Mouse (Mus musculus): ENCODE results near the gene Rab11fip3. TPM values are rescaled to one million over a fixed set of nuclear protein-coding genes. Genes with fewer than 3 reads are reported as not detected.
A peak's percentile ranks its signal among the peaks of the same experiment; 100 is the strongest.

Rab11fip3 gene
- polyA plus RNA-seq, 1 experiment from 2014 or later = 30.2 TPM

DNA sequence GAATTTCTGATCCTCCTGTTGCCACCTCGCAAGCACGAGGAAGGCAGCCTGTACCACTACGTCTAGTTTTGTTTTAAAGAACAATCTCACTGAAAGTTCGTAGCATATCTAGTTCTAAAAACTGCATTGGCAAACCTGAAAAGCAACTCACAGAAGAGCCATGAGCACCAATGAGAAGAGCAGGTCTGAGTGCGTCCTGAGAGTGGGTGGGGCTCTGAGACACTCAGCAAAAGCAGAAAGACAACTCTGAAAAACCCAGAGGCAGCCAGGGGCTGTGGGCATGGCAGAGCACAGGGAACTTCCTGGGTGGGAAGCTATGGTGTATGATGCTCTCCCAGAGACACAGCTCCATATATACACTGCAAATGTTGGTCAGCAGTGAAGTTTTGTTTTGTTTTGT is 46.2 kb downstream of the Rab11fip3 start:
- no peak for ATAC-seq (replicated peaks; ENCODE audit: low FRiP score)

DNA sequence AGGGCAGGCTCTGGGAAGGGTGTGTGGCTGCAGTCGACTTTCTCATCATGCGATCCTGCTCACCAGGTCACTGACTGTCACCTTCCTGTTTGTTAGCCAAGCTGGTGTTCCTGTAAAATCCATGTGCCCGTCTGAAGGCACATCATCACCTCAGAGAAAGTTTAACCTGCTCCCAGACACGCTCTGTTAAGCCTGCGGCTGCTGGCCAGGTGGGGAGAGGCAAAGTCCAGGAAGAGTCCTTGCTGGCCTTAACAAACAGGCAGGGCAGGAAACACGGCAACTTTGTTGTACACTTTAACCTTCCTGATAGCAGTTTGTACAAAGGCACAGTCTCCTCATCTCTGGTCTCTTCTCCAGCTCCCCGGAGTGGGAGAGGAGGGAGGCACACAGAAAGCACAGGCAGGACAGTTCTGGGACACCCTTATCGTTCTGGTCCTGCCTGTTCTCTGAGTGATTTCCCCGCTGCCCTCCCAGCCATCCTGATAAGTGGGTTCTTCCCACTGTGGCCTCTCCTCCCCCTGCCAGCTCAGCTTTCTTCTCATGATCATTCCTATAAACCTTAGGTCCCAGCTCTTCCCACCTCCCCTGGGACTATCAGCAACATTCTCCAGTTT is 47.5 kb downstream of the Rab11fip3 start:
- Histone ChIP-seq H3K36me3 (peaks cover 19% of the 10 kb centered on the region), H3K9ac (no peak overlapping the region), H3K4me1 (peaks cover 5% of the 10 kb centered on the region; the same call in 1 of the 2 replicates), H3K27ac (peak overlapping the region; percentile 86), H3K4me2 (peak overlapping the region; percentile 18; the same call in 1 of the 2 replicates), H3K4me3 (replicated peaks) (no peak overlapping the region), H3K27me3 (no peaks in the 10 kb centered on the region), H3K9me3 (replicated peaks) (no peaks in the 10 kb centered on the region)
- 48% methylated on average over 9 of the region's 9 CpGs for WGBS
- ATAC-seq (replicated peaks; ENCODE audit: low FRiP score) = peak; percentile 86

More for the DNA sequence above, 46.2 kb downstream of the Rab11fip3 start:
- Histone ChIP-seq H3K36me3 (peaks cover 15% of the 10 kb centered on the region), H3K9ac (no peak overlapping the region), H3K4me3 (replicated peaks) (no peak overlapping the region), H3K27me3 (no peaks in the 10 kb centered on the region), H3K9me3 (replicated peaks) (no peaks in the 10 kb centered on the region), H3K27ac (no peak overlapping the region), H3K4me1 (peaks cover 5% of the 10 kb centered on the region; the same call in 1 of the 2 replicates), H3K4me2 (no peak overlapping the region)
- 91% methylated on average over 5 of the region's 5 CpGs for WGBS

DNA sequence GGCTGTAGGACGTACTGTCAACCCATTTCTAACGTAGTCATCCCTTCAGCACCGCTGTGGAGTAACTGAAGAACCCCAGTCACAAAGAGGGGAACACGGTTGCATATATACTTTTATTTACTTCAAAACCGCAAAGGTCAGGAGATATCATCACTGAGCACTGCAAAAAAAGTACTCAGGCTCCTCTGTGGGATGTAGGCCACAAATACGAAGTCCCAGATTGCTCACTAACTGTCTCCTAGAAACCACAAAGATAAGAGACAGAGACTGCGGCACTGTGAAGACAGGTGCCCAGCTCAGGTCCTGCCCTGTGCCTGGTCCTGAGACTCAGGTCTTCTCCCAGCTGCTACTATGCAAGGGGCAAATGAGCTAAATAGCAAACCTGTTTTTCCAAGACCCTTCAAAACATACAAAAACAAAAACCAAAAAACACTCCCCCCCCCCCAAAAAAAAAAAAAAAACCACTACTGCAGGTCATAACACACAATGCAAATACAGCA is 48.5 kb downstream of the Rab11fip3 start:
- H3K4me2 ChIP-seq = 0 out of 2 replicates have a peak overlapping the region, but pooled peaks have one; percentile 18
- no peak for ATAC-seq (replicated peaks; ENCODE audit: low FRiP score)
- H3K27me3 ChIP-seq = no peaks in the 10 kb centered on the region
- H3K36me3 ChIP-seq = peaks cover 17% of the 10 kb centered on the region
- H3K4me3 ChIP-seq (replicated peaks) = 0 out of 2 replicates have a peak overlapping the region, but pooled peaks have one; percentile 7
- H3K9me3 ChIP-seq (replicated peaks) = no peaks in the 10 kb centered on the region
- peaks cover 5% of the 10 kb centered on the region; the same call in 1 of the 2 replicates for H3K4me1 ChIP-seq
- WGBS = 88% methylated on average over 7 of the region's 7 CpGs
- no peak overlapping the region for H3K9ac ChIP-seq
- peak overlapping the region; percentile 86 for H3K27ac ChIP-seq

DNA sequence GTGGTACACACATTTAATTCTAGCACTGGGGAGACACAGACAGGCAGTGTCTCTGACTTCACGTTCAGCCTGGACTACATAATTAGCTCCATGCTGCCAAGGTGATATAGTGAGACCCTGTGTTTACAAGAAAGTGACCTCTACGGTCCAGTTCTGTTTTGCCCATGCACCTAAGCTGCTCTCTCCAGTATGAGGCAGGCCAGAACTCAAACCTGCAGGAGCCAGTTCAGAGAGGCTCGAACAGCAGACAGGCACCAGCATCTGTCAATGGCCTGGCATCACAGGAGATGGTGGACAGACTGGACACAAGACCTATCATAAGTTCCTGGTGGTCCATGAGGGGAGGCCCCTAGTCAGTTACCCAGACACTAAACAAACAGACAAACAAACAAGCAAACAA is 51.0 kb downstream of the Rab11fip3 start:
- Histone ChIP-seq H3K4me3 (replicated peaks) (no peak overlapping the region), H3K27ac (0 out of 2 replicates have a peak overlapping the region, but pooled peaks have one; percentile 9), H3K36me3 (peaks cover 29% of the 10 kb centered on the region), H3K4me1 (peaks cover 5% of the 10 kb centered on the region; the same call in 1 of the 2 replicates), H3K27me3 (no peaks in the 10 kb centered on the region), H3K9ac (no peak overlapping the region), H3K9me3 (replicated peaks) (no peaks in the 10 kb centered on the region), H3K4me2 (no peak overlapping the region)
- 70% methylated on average over 3 of the region's 3 CpGs for WGBS
- no peak for ATAC-seq (replicated peaks; ENCODE audit: low FRiP score)

DNA sequence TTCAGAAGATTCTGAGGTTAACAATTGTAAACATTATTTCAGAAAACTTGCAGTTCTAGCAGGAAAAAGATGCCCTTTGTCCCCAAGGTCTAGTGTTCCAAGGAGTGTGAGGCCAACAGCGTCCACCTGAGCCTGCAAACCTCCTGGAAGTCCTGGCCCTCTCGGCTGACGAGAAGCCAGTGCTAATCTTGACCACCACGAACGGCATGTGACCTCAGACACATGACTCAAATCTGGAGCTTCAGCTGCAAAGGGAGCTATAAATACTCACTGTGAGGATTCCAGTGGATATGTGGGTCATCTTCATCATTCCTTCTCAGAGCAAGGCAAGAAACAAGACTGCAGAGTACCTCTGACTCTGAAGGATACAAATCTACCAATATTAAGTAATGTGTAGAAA is 51.4 kb downstream of the Rab11fip3 start:
- H3K4me3 ChIP-seq (replicated peaks) = no peak overlapping the region
- H3K4me2 ChIP-seq = no peak overlapping the region
- no peaks in the 10 kb centered on the region for H3K9me3 ChIP-seq (replicated peaks)
- H3K9ac ChIP-seq = no peak overlapping the region
- no peak for ATAC-seq (replicated peaks; ENCODE audit: low FRiP score)
- 71% methylated on average over 5 of the region's 5 CpGs for WGBS
- H3K27me3 ChIP-seq = no peaks in the 10 kb centered on the region
- peaks cover 5% of the 10 kb centered on the region; the same call in 1 of the 2 replicates for H3K4me1 ChIP-seq
- H3K36me3 ChIP-seq = peaks cover 31% of the 10 kb centered on the region
- H3K27ac ChIP-seq = 0 out of 2 replicates have a peak overlapping the region, but pooled peaks have one; percentile 9

DNA sequence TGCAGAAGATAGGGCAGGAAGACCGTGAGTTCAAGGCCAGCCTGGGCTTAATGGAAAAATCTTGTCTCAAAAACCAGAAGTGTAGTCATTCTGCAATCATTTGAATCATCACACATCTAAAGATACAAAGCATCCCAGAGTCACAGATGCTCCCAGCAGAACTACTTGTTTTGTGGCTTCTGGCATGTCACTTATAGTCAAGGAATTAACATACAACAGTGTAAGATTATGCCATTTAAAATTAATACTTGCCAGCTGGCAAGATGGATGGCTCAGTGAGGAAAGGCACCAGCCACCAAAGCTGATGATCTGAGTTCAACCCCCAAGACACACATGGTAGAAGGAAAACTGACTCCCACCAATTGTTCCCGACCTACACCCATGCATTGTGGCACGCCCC is 52.3 kb downstream of the Rab11fip3 start:
- Histone ChIP-seq H3K9ac (no peak overlapping the region), H3K36me3 (peaks cover 36% of the 10 kb centered on the region), H3K27me3 (no peaks in the 10 kb centered on the region), H3K4me1 (peaks cover 6% of the 10 kb centered on the region), H3K4me2 (no peak overlapping the region), H3K27ac (no peak overlapping the region), H3K4me3 (replicated peaks) (no peak overlapping the region), H3K9me3 (replicated peaks) (no peaks in the 10 kb centered on the region)
- 73% methylated on average over 3 of the region's 3 CpGs for WGBS
- ATAC-seq (replicated peaks; ENCODE audit: low FRiP score) = no peak

DNA sequence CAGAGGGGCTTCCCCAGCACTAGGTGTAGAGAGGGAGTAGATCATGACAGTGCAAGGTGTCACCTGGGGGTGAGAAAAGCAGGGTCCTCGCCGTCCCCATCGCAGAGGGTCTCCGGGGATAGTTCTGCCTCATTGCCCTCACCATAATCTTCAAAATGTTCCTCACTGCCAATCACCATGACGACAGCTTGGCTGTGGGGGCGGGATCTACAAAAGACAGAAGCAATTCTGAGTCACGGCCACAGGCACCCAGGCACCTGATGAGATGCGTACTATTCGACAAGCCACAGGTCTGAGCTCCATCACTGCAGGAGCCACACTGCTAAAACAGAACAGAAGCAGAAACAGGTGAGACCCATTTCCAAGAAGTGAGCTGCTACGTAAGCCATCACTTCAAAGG is 55.6 kb downstream of the Rab11fip3 start:
- Histone ChIP-seq H3K27me3 (no peaks in the 10 kb centered on the region), H3K4me1 (peaks cover 8% of the 10 kb centered on the region), H3K9me3 (replicated peaks) (no peaks in the 10 kb centered on the region), H3K27ac (no peak overlapping the region), H3K36me3 (peaks cover 51% of the 10 kb centered on the region), H3K9ac (no peak overlapping the region), H3K4me2 (no peak overlapping the region), H3K4me3 (replicated peaks) (no peak overlapping the region)
- 87% methylated on average over 10 of the region's 10 CpGs for WGBS
- no peak for ATAC-seq (replicated peaks; ENCODE audit: low FRiP score)

DNA sequence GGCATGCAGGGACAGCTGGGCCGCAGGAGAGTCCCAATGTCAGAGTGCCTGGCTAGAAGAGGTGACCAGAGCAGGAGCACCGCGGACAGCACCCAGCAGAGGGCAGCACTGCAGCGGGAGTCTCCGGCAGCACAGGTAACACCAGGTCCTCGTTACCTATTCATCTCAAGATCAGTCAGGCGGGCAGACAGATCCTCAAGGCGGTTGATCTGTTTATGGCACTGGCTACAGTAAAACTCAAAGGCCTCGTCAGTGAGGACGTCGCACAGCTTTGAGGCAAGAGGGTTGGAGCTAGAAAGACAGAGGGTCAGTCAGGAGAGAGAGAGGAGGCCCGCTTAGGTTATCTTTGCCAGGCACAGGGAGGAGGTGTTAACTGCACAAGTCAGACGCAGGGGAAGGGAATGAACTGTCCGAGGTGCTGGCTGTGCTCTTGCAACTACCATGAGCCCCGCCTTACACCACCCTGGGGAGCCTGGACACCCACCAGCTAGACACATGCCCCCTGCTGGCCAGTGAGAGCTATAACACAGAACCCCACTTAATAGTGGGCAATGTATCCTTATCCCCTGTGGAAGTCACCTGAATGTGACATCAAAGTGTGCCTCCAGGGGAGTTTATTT is 57.4 kb downstream of the Rab11fip3 start:
- Histone ChIP-seq H3K27me3 (no peaks in the 10 kb centered on the region), H3K36me3 (peaks cover 59% of the 10 kb centered on the region), H3K4me3 (replicated peaks) (no peak overlapping the region), H3K27ac (peak overlapping the region; percentile 71), H3K9me3 (replicated peaks) (no peaks in the 10 kb centered on the region), H3K4me1 (peaks cover 8% of the 10 kb centered on the region), H3K4me2 (peak overlapping the region; percentile 42), H3K9ac (no peak overlapping the region)
- peak; percentile 87 for ATAC-seq (replicated peaks; ENCODE audit: low FRiP score)
- WGBS = 7% methylated on average over 15 of the region's 15 CpGs

DNA sequence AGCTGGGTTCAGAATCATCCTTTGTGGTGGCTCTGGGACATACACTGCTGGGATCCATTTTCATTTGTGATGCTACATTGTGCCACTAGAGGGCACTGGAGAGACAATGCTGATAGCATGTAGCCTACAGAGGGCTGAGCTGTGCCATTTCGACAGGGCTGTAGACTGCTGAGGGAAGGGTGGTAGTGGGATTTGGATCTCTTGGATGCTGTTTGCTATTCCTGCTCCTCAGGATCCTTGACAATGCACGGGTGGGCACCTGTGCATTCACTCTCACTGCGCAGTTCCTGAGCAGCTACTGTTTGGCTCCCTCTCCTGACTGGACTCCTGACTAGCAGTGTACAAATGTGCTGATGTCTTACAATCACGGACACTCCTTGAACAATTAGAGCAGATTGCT is 59.8 kb downstream of the Rab11fip3 start:
- no peaks in the 10 kb centered on the region for H3K9me3 ChIP-seq (replicated peaks)
- no peak overlapping the region for H3K27ac ChIP-seq
- no peaks in the 10 kb centered on the region for H3K27me3 ChIP-seq
- ATAC-seq (replicated peaks; ENCODE audit: low FRiP score) = peak; percentile 66; the same call in 1 of the 2 replicates
- H3K9ac ChIP-seq = no peak overlapping the region
- H3K4me1 ChIP-seq = peaks cover 12% of the 10 kb centered on the region
- WGBS = 28% methylated on average over 4 of the region's 4 CpGs
- H3K36me3 ChIP-seq = peaks cover 56% of the 10 kb centered on the region
- H3K4me2 ChIP-seq = no peak overlapping the region
- H3K4me3 ChIP-seq (replicated peaks) = no peak overlapping the region

DNA sequence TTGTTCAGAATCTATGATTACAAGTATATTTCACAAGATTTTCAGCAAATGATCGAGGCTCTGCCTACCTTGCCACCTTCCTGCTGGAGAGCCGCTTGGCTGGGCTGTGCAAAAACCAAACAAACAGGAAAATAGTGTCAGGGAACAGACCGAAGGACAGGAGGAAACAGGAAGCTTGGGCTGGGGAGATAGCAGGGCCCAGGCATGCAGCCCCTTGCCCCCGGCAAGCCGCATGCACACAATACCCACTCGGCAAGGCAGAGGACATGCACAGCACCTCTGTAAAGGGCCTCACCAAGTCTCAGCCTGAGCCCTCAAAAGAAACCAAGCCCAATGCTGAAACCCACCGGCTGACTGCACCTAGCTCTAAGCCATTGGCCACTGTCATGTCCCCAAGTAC is 60.6 kb downstream of the Rab11fip3 start:
- Histone ChIP-seq H3K9me3 (replicated peaks) (no peaks in the 10 kb centered on the region), H3K27me3 (no peaks in the 10 kb centered on the region), H3K4me2 (no peak overlapping the region), H3K36me3 (peaks cover 56% of the 10 kb centered on the region), H3K27ac (peak overlapping the region; percentile 56; the same call in 1 of the 2 replicates), H3K4me1 (peaks cover 12% of the 10 kb centered on the region), H3K9ac (no peak overlapping the region), H3K4me3 (replicated peaks) (no peak overlapping the region)
- 86% methylated on average over 7 of the region's 7 CpGs for WGBS
- no peak for ATAC-seq (replicated peaks; ENCODE audit: low FRiP score)

DNA sequence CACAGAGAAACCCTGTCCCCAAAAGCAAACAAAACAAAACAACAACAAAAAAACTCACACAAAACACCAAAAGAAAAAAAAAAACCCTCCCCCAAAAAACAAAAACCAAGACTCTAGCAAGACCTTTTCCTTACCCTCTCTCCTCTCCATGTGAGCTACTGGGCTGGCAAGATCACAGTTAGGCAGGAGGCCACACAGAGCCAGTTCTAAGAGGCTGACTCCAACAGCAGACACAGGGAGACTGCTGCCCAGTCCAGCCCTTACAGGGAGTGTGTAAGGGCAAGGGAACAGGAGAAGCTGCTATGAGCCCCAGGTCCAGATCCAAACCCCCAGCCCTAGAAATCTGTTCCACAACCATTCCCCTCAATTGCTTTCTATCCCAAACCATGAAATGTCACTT is 61.0 kb downstream of the Rab11fip3 start:
- H3K4me2 ChIP-seq = no peak overlapping the region
- H3K4me1 ChIP-seq = peaks cover 12% of the 10 kb centered on the region
- H3K9me3 ChIP-seq (replicated peaks) = no peaks in the 10 kb centered on the region
- H3K9ac ChIP-seq = no peak overlapping the region
- ATAC-seq (replicated peaks; ENCODE audit: low FRiP score) = no peak
- no peaks in the 10 kb centered on the region for H3K27me3 ChIP-seq
- peak overlapping the region; percentile 56; the same call in 1 of the 2 replicates for H3K27ac ChIP-seq
- H3K36me3 ChIP-seq = peaks cover 56% of the 10 kb centered on the region
- no peak overlapping the region for H3K4me3 ChIP-seq (replicated peaks)

DNA sequence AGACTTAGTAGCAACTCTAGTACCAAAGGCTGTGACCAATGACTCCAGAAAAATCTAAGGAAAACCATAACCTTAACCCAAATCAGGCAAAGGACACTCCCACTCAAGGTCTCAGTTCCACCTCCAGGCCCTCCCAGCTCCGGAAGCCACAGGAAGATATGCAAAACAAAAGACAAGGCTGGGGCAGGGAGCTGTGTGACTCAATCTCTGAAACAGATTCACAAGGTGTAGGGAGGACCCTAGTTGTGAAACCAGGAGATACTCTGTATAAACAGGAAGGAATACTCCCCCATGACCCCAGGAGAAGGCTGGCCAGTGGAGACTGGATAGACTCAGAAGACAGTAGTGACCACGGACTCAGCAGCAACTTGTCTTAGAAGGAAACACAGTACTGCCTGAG is 61.7 kb downstream of the Rab11fip3 start:
- WGBS = 45% methylated on average over 2 of the region's 2 CpGs
- no peaks in the 10 kb centered on the region for H3K27me3 ChIP-seq
- peak overlapping the region; percentile 56; the same call in 1 of the 2 replicates for H3K27ac ChIP-seq
- no peak overlapping the region for H3K9ac ChIP-seq
- peaks cover 12% of the 10 kb centered on the region for H3K4me1 ChIP-seq
- H3K4me3 ChIP-seq (replicated peaks) = no peak overlapping the region
- no peak overlapping the region for H3K4me2 ChIP-seq
- no peaks in the 10 kb centered on the region for H3K9me3 ChIP-seq (replicated peaks)
- H3K36me3 ChIP-seq = peaks cover 57% of the 10 kb centered on the region
- no peak for ATAC-seq (replicated peaks; ENCODE audit: low FRiP score)
